Mouse (Mus musculus) erythroblast, embryonic 14.5 days (primary cell): ENCODE measurements around the gene Pycr1. TPM values are rescaled to one million over a fixed set of nuclear protein-coding genes. Genes with fewer than 3 reads are reported as not detected.
A peak's percentile ranks its signal among the peaks of the same experiment; 100 is the strongest.

Experiments
- H3K27me3 ChIP-seq: 2 replicates; pipeline ENCODE4 v1.6.1; 2012; ENCODE audit warnings: inconsistent platforms; ENCODE audit not compliant: control insufficient read depth
- H3K36me3 ChIP-seq: 2 replicates; pipeline ENCODE4 v1.6.1; 2012; ENCODE audit warnings: mild to moderate bottlenecking, inconsistent platforms; ENCODE audit not compliant: control insufficient read depth
- H3K4me1 ChIP-seq: 2 replicates; pipeline ENCODE4 v1.6.1; 2012; ENCODE audit warnings: inconsistent platforms; ENCODE audit not compliant: control insufficient read depth
- H3K4me3 ChIP-seq: replicated peaks from 2 replicates; pipeline ENCODE3; 2012; ENCODE audit warnings: moderate library complexity, mild to moderate bottlenecking, inconsistent platforms
- H3K9me3 ChIP-seq: 2 replicates; pipeline ENCODE4 v1.6.1; 2012; ENCODE audit warnings: low read length, inconsistent platforms, mixed read lengths; ENCODE audit not compliant: control insufficient read depth
- GATA1 ChIP-seq: IDR thresholded peaks from 2 replicates; pipeline ENCODE4 v1.6.1; 2012; ENCODE audit warnings: low read length, inconsistent platforms, mixed read lengths
- TAL1 ChIP-seq: IDR thresholded peaks from 3 replicates; pipeline ENCODE4 v1.6.1; 2012; ENCODE audit warnings: low read length, inconsistent platforms, mixed read lengths
- polyA plus RNA-seq: library from polyadenylated mRNA; stranded (reverse); fragments of >175 nt; gene quantifications from 2 replicates; pipeline ENCODE4 v1.2.3, GENCODE M21; 2012

Pycr1 gene
- polyA plus RNA-seq, 1 experiment, result 0.06 TPM

- H3K27me3 ChIP-seq, result peaks cover 98% of the 10 kb centered on the region
- H3K4me3 ChIP-seq, result no peak overlapping the region
- TF ChIP-seq GATA1 (no peak), TAL1 (no peak)
- H3K36me3 ChIP-seq, result no peaks in the 10 kb centered on the region
- H3K9me3 ChIP-seq, result peaks cover 9% of the 10 kb centered on the region; the same call in 1 of the 2 replicates
- peaks cover 4% of the 10 kb centered on the region for H3K4me1 ChIP-seq
Measured at GRCm38 (mm10) chr11:120660301-120661075, 16.9 kb upstream of the Pycr1 start.

GRCm38 (mm10) chr11:120659509-120660300 is 16.1 kb upstream of the Pycr1 start:
- no peak overlapping the region for H3K4me3 ChIP-seq
- peaks cover 92% of the 10 kb centered on the region for H3K27me3 ChIP-seq
- peaks cover 9% of the 10 kb centered on the region; the same call in 1 of the 2 replicates for H3K9me3 ChIP-seq
- no peak for TF ChIP-seq TAL1
- TF ChIP-seq GATA1, result no peak
- H3K36me3 ChIP-seq, result no peaks in the 10 kb centered on the region
- peaks cover 2% of the 10 kb centered on the region for H3K4me1 ChIP-seq

GRCm38 (mm10) chr11:120658876-120659410 is 15.4 kb upstream of the Pycr1 start:
- TF ChIP-seq TAL1, result no peak
- TF ChIP-seq GATA1, result no peak
- H3K36me3 ChIP-seq, result no peaks in the 10 kb centered on the region
- peaks cover 91% of the 10 kb centered on the region for H3K27me3 ChIP-seq
- H3K4me1 ChIP-seq, result peaks cover 4% of the 10 kb centered on the region
- peaks cover 9% of the 10 kb centered on the region; the same call in 1 of the 2 replicates for H3K9me3 ChIP-seq
- H3K4me3 ChIP-seq, result no peak overlapping the region

- H3K4me3 ChIP-seq, result no peak overlapping the region
- H3K36me3 ChIP-seq, result no peaks in the 10 kb centered on the region
- TF ChIP-seq GATA1 (no peak), TAL1 (no peak)
- peaks cover 4% of the 10 kb centered on the region for H3K4me1 ChIP-seq
- peaks cover 76% of the 10 kb centered on the region for H3K27me3 ChIP-seq
- H3K9me3 ChIP-seq, result peaks cover 9% of the 10 kb centered on the region; the same call in 1 of the 2 replicates
Measured at GRCm38 (mm10) chr11:120657301-120657700, 13.7 kb upstream of the Pycr1 start.

GRCm38 (mm10) chr11:120654741-120655140 is 11.2 kb upstream of the Pycr1 start:
- no peak overlapping the region for H3K4me3 ChIP-seq
- peaks cover 62% of the 10 kb centered on the region for H3K27me3 ChIP-seq
- no peaks in the 10 kb centered on the region for H3K36me3 ChIP-seq
- H3K9me3 ChIP-seq, result peaks cover 2% of the 10 kb centered on the region; the same call in 1 of the 2 replicates
- TF ChIP-seq GATA1, result no peak
- TF ChIP-seq TAL1, result no peak
- peaks cover 2% of the 10 kb centered on the region; the same call in 1 of the 2 replicates for H3K4me1 ChIP-seq

- Histone ChIP-seq H3K4me3 (no peak overlapping the region), H3K36me3 (no peaks in the 10 kb centered on the region), H3K9me3 (no peaks in the 10 kb centered on the region), H3K4me1 (peaks cover 8% of the 10 kb centered on the region), H3K27me3 (peaks cover 54% of the 10 kb centered on the region)
- TF ChIP-seq GATA1 (no peak), TAL1 (no peak)
Measured at GRCm38 (mm10) chr11:120651872-120652271, 8.3 kb upstream of the Pycr1 start.

GRCm38 (mm10) chr11:120648001-120648476 is 4.5 kb upstream of the Pycr1 start, which contains the start of gene Myadml2:
Gene Myadml2, minus strand, starts transcription at chr11:120648158.
- TF ChIP-seq TAL1 (no peak), GATA1 (no peak)
- H3K27me3 ChIP-seq, result peaks cover 46% of the 10 kb centered on the region
- peaks cover 21% of the 10 kb centered on the region for H3K4me1 ChIP-seq
- H3K36me3 ChIP-seq, result no peaks in the 10 kb centered on the region
- H3K9me3 ChIP-seq, result no peaks in the 10 kb centered on the region
- peak within 1 kb of the TSS; percentile 27 for H3K4me3 ChIP-seq

- Histone ChIP-seq H3K9me3 (no peaks in the 10 kb centered on the region), H3K27me3 (peaks cover 54% of the 10 kb centered on the region), H3K4me1 (peaks cover 28% of the 10 kb centered on the region), H3K4me3 (no peak overlapping the region), H3K36me3 (no peaks in the 10 kb centered on the region)
- TF ChIP-seq TAL1 (no peak), GATA1 (no peak)
Measured at GRCm38 (mm10) chr11:120647047-120647830, 3.7 kb upstream of the Pycr1 start.
